In genomic region chr15:88943896-88944551, GRCm38 (mm10) we compare ENCODE assay signal across 18 mouse cellular contexts. TPM values are rescaled to one million over a fixed set of nuclear protein-coding genes. Genes with fewer than 3 reads are reported as not detected.
DNase-seq lines count a peak whose midpoint lies in the region; ATAC-seq and TF ChIP-seq lines count a peak whose summit lies in the region.
"Had no signal": no experiment of that assay in that cellular context is flagged by ENCODE, and none has a peak within 500 bp of the region (broad histone marks: within the 10 kb centered on the region; RNA-seq: fewer than 3 reads in every experiment).

No protein-coding gene starts in this region.

- no peaks in the 10 kb centered on the region for H3K27me3 ChIP-seq in forebrain, postnatal 0 days (ENCODE audit: insufficient read depth, low read length)
- H3K27me3 ChIP-seq in forebrain, embryonic 16.5 days (replicated peaks; ENCODE audit: control insufficient read depth, insufficient read depth, low read length) = no peaks in the 10 kb centered on the region
- no peaks in the 10 kb centered on the region for H3K27me3 ChIP-seq in midbrain, postnatal 0 days (ENCODE audit: insufficient read depth, low read length)
- no peaks in the 10 kb centered on the region for H3K27me3 ChIP-seq in midbrain, embryonic 11.5 days (ENCODE audit: control insufficient read depth, insufficient read depth, low read length)
- H3K27me3 ChIP-seq in liver, embryonic 12.5 days (replicated peaks) = 0 out of 2 replicates have a peak, but pooled peaks cover 3% of the 10 kb centered on the region
- H3K27me3 ChIP-seq: kidney, embryonic 15.5 days; liver, embryonic 15.5 days had no signal

- no peaks in the 10 kb centered on the region for H3K36me3 ChIP-seq in forebrain, postnatal 0 days (ENCODE audit: insufficient read depth)
- no peaks in the 10 kb centered on the region for H3K36me3 ChIP-seq in forebrain, embryonic 16.5 days (ENCODE audit: control insufficient read depth, insufficient read depth)
- H3K36me3 ChIP-seq in midbrain, postnatal 0 days (ENCODE audit: insufficient read depth, low read length) = no peaks in the 10 kb centered on the region
- no peaks in the 10 kb centered on the region for H3K36me3 ChIP-seq in midbrain, embryonic 11.5 days (ENCODE audit: control insufficient read depth, insufficient read depth, low read length)
- H3K36me3 ChIP-seq in liver, embryonic 12.5 days = no peaks in the 10 kb centered on the region
- H3K36me3 ChIP-seq: forebrain, embryonic 10.5 days; kidney, embryonic 15.5 days; liver, embryonic 15.5 days had no signal

- H3K9ac ChIP-seq in forebrain, postnatal 0 days = no peak overlapping the region
- no peak overlapping the region for H3K9ac ChIP-seq in forebrain, embryonic 16.5 days (replicated peaks; ENCODE audit: low read depth, low read length)
- H3K9ac ChIP-seq in midbrain, postnatal 0 days (replicated peaks; ENCODE audit: low read length, poor library complexity, severe bottlenecking) = no peak overlapping the region
- H3K9ac ChIP-seq in midbrain, embryonic 11.5 days (ENCODE audit: low read length) = no peak overlapping the region
- no peak overlapping the region for H3K9ac ChIP-seq in liver, embryonic 12.5 days
- H3K9ac ChIP-seq: kidney, embryonic 15.5 days; liver, embryonic 15.5 days had no signal

- H3K4me1 ChIP-seq in forebrain, postnatal 0 days (ENCODE audit: insufficient read depth) = no peaks in the 10 kb centered on the region
- H3K4me1 ChIP-seq in forebrain, embryonic 16.5 days (replicated peaks; ENCODE audit: control insufficient read depth, insufficient read depth, low read length) = no peaks in the 10 kb centered on the region
- H3K4me1 ChIP-seq in midbrain, postnatal 0 days (ENCODE audit: insufficient read depth, low read length) = no peaks in the 10 kb centered on the region
- no peaks in the 10 kb centered on the region for H3K4me1 ChIP-seq in midbrain, embryonic 11.5 days (ENCODE audit: control insufficient read depth, insufficient read depth, low read length)
- no peaks in the 10 kb centered on the region for H3K4me1 ChIP-seq in liver, embryonic 12.5 days
- H3K4me1 ChIP-seq: forebrain, embryonic 10.5 days; kidney, embryonic 15.5 days; liver, embryonic 15.5 days had no signal

- H3K27ac ChIP-seq in forebrain, postnatal 0 days (ENCODE audit: low read depth, low read length) = no peak overlapping the region
- no peak overlapping the region for H3K27ac ChIP-seq in forebrain, embryonic 16.5 days (ENCODE audit: low read length)
- no peak overlapping the region for H3K27ac ChIP-seq in midbrain, postnatal 0 days (ENCODE audit: low read depth, low read length)
- H3K27ac ChIP-seq in midbrain, embryonic 11.5 days (ENCODE audit: low read depth, low read length) = no peak overlapping the region
- H3K27ac ChIP-seq in liver, embryonic 12.5 days = no peak overlapping the region
- H3K27ac ChIP-seq: forebrain, embryonic 10.5 days; kidney, embryonic 15.5 days; layer of hippocampus, adult 2 months; liver, embryonic 15.5 days; stomach, postnatal 0 days had no signal

- peak; percentile 43 for DNase-seq in forebrain, postnatal 0 days
- peak; percentile 3 for DNase-seq in midbrain, postnatal 0 days (ENCODE audit: low spot score)
- DNase-seq in midbrain, embryonic 11.5 days (ENCODE audit: low spot score, missing footprints) = no peak
- DNase-seq: cerebellum, adult 18-20 months; heart, postnatal 14 days had no signal

- no peak for ATAC-seq in forebrain, postnatal 0 days
- ATAC-seq in forebrain, embryonic 16.5 days = no peak
- no peak for ATAC-seq in midbrain, postnatal 0 days (ENCODE audit: low FRiP score)
- no peak for ATAC-seq in midbrain, embryonic 11.5 days (ENCODE audit: low FRiP score)
- 0 out of 2 replicates have a peak, but pooled peaks have one; percentile 25 for ATAC-seq in common myeloid progenitor, adult 5-6 weeks (replicated peaks; ENCODE audit: low read depth, poor library complexity, severe bottlenecking)
- ATAC-seq in megakaryocyte progenitor cell, adult 5-6 weeks (replicated peaks; ENCODE audit: poor library complexity) = peak; percentile 46; the same call in 1 of the 2 replicates
- no peak for ATAC-seq in megakaryocyte, adult 5-6 weeks (ENCODE audit: poor library complexity, severe bottlenecking)
- ATAC-seq in liver, embryonic 12.5 days = no peak

- 59% methylated on average over 5 of the region's 5 CpGs for WGBS in forebrain, postnatal 0 days
- WGBS in forebrain, embryonic 16.5 days = 68% methylated on average over 5 of the region's 5 CpGs
- 77% methylated on average over 5 of the region's 5 CpGs for WGBS in midbrain, postnatal 0 days
- WGBS in midbrain, embryonic 11.5 days = 91% methylated on average over 5 of the region's 5 CpGs
- 65% methylated on average over 5 of the region's 5 CpGs for WGBS in liver, embryonic 12.5 days (ENCODE audit: insufficient replicate concordance)

- H3K4me2 ChIP-seq in forebrain, postnatal 0 days (ENCODE audit: low read depth) = no peak overlapping the region
- H3K4me2 ChIP-seq in forebrain, embryonic 16.5 days (ENCODE audit: low read length) = no peak overlapping the region
- H3K4me2 ChIP-seq in midbrain, postnatal 0 days (ENCODE audit: low read depth, low read length, poor library complexity, severe bottlenecking) = no peak overlapping the region
- no peak overlapping the region for H3K4me2 ChIP-seq in midbrain, embryonic 11.5 days
- no peak overlapping the region for H3K4me2 ChIP-seq in liver, embryonic 12.5 days
- H3K4me2 ChIP-seq: kidney, embryonic 15.5 days; liver, embryonic 15.5 days had no signal

- no peak overlapping the region for H3K4me3 ChIP-seq in forebrain, postnatal 0 days (ENCODE audit: low read depth, low read length)
- no peak overlapping the region for H3K4me3 ChIP-seq in forebrain, embryonic 16.5 days (replicated peaks; ENCODE audit: low read length)
- no peak overlapping the region for H3K4me3 ChIP-seq in midbrain, postnatal 0 days (ENCODE audit: low read depth, low read length)
- H3K4me3 ChIP-seq in midbrain, embryonic 11.5 days (ENCODE audit: low read depth, low read length) = no peak overlapping the region
- no peak overlapping the region for H3K4me3 ChIP-seq in liver, embryonic 12.5 days
- H3K4me3 ChIP-seq: forebrain, embryonic 10.5 days; kidney, embryonic 15.5 days; layer of hippocampus, adult 2 months; liver, embryonic 15.5 days had no signal

- no peaks in the 10 kb centered on the region for H3K9me3 ChIP-seq in forebrain, postnatal 0 days (ENCODE audit: low read length)
- H3K9me3 ChIP-seq in forebrain, embryonic 16.5 days (ENCODE audit: control insufficient read depth, low read length) = no peaks in the 10 kb centered on the region
- H3K9me3 ChIP-seq in midbrain, postnatal 0 days (ENCODE audit: low read length) = no peaks in the 10 kb centered on the region
- H3K9me3 ChIP-seq in midbrain, embryonic 11.5 days (ENCODE audit: control insufficient read depth, low read length) = no peaks in the 10 kb centered on the region
- H3K9me3 ChIP-seq in liver, embryonic 12.5 days (replicated peaks) = no peaks in the 10 kb centered on the region
- H3K9me3 ChIP-seq: forebrain, embryonic 10.5 days; kidney, embryonic 15.5 days; liver, embryonic 15.5 days had no signal

- TF ChIP-seq CTCF in forebrain, postnatal 0 days (IDR thresholded peaks at IDR 0.05; ENCODE audit: low read depth) = no peak
- TF ChIP-seq CTCF in midbrain, postnatal 0 days (IDR thresholded peaks at IDR 0.05) = no peak

RNA-seq across cellular contexts. Expression of gene Ttll8, which starts 10.2 kb away (rescaled TPM):
- 0.15 and 0.52 TPM in 2 replicates for total RNA-seq in forebrain, postnatal 0 days (2014; rRNA removed)
- 0.05 and 0.29 TPM in 2 replicates for polyA plus RNA-seq in forebrain, postnatal 0 days (2015; fragmentation: Nextera tagmentation; extraction: Ambion mirVana)
- 0.07 and 0.08 TPM in 2 replicates for polyA plus RNA-seq in forebrain, embryonic 16.5 days (2015; fragmentation: Nextera tagmentation; extraction: Ambion mirVana)
- 3.3 TPM in 1 of 2 replicates, not detected in the other for total RNA-seq in midbrain, postnatal 0 days (2014; rRNA removed)
- 0.26 and 0.35 TPM in 2 replicates for polyA plus RNA-seq in midbrain, postnatal 0 days (2015; fragmentation: Nextera tagmentation; extraction: Ambion mirVana)
- polyA plus RNA-seq in midbrain, embryonic 11.5 days (2014; fragmentation: Nextera tagmentation; extraction: Ambion mirVana) = not detected in 2 replicates
- total RNA-seq in common myeloid progenitor, adult 5-6 weeks (2017) = not detected in 2 replicates
- total RNA-seq in megakaryocyte progenitor cell, adult 5-6 weeks (2015) = not detected in 2 replicates
- not detected in 2 replicates for total RNA-seq in megakaryocyte progenitor cell, adult 5-6 weeks (2017)
- total RNA-seq in megakaryocyte, adult 5-6 weeks (2015) = not detected in 2 replicates
- total RNA-seq in megakaryocyte, adult 5-6 weeks (2017) = not detected in 2 replicates
- not detected in 2 replicates for polyA plus RNA-seq in liver, embryonic 12.5 days (2016; fragmentation: Nextera tagmentation; extraction: Ambion mirVana)
- total RNA-seq: heart, adult 18-20 months; heart, postnatal 14 days; MEL had no signal
- polyA plus RNA-seq: forebrain, embryonic 10.5 days; kidney, embryonic 15.5 days; liver, embryonic 15.5 days; stomach, postnatal 0 days; urinary bladder, adult 2 months had no signal

RNA-seq across cellular contexts. Expression of gene Mlc1, which starts 34.8 kb away (rescaled TPM):
- total RNA-seq in forebrain, postnatal 0 days (2014; rRNA removed) = 70.6 and 86.6 TPM in 2 replicates
- polyA plus RNA-seq in forebrain, postnatal 0 days (2015; fragmentation: Nextera tagmentation; extraction: Ambion mirVana) = 59.4 and 69.7 TPM in 2 replicates
- 33.5 and 36.4 TPM in 2 replicates for polyA plus RNA-seq in forebrain, embryonic 16.5 days (2015; fragmentation: Nextera tagmentation; extraction: Ambion mirVana)
- total RNA-seq in midbrain, postnatal 0 days (2014; rRNA removed) = 46.6 and 60.0 TPM in 2 replicates
- polyA plus RNA-seq in midbrain, postnatal 0 days (2015; fragmentation: Nextera tagmentation; extraction: Ambion mirVana) = 46.7 and 46.8 TPM in 2 replicates
- polyA plus RNA-seq in midbrain, embryonic 11.5 days (2014; fragmentation: Nextera tagmentation; extraction: Ambion mirVana) = 2.6 and 3.7 TPM in 2 replicates
- total RNA-seq in common myeloid progenitor, adult 5-6 weeks (2017) = not detected in 2 replicates
- total RNA-seq in megakaryocyte progenitor cell, adult 5-6 weeks (2015) = not detected in 2 replicates
- not detected in 2 replicates for total RNA-seq in megakaryocyte progenitor cell, adult 5-6 weeks (2017)
- total RNA-seq in megakaryocyte, adult 5-6 weeks (2015) = not detected in 2 replicates
- not detected in 2 replicates for total RNA-seq in megakaryocyte, adult 5-6 weeks (2017)
- not detected in 2 replicates for polyA plus RNA-seq in liver, embryonic 12.5 days (2016; fragmentation: Nextera tagmentation; extraction: Ambion mirVana)
- total RNA-seq: heart, adult 18-20 months; heart, postnatal 14 days; MEL had no signal
- polyA plus RNA-seq: kidney, embryonic 15.5 days; liver, embryonic 15.5 days; stomach, postnatal 0 days had no signal

RNA-seq across cellular contexts. Expression of gene Mov10l1, which starts 38.7 kb away (rescaled TPM):
- 0.05 TPM in 1 of 2 replicates, not detected in the other for total RNA-seq in forebrain, postnatal 0 days (2014; rRNA removed)
- 0.16 TPM in 1 of 2 replicates, not detected in the other for polyA plus RNA-seq in forebrain, postnatal 0 days (2015; fragmentation: Nextera tagmentation; extraction: Ambion mirVana)
- polyA plus RNA-seq in forebrain, embryonic 16.5 days (2015; fragmentation: Nextera tagmentation; extraction: Ambion mirVana) = not detected in 2 replicates
- 0.22 TPM in 1 of 2 replicates, not detected in the other for total RNA-seq in midbrain, postnatal 0 days (2014; rRNA removed)
- not detected in 2 replicates for polyA plus RNA-seq in midbrain, postnatal 0 days (2015; fragmentation: Nextera tagmentation; extraction: Ambion mirVana)
- polyA plus RNA-seq in midbrain, embryonic 11.5 days (2014; fragmentation: Nextera tagmentation; extraction: Ambion mirVana) = not detected in 2 replicates
- not detected in 2 replicates for total RNA-seq in common myeloid progenitor, adult 5-6 weeks (2017)
- total RNA-seq in megakaryocyte progenitor cell, adult 5-6 weeks (2015) = not detected in 2 replicates
- total RNA-seq in megakaryocyte progenitor cell, adult 5-6 weeks (2017) = not detected in 2 replicates
- not detected in 2 replicates for total RNA-seq in megakaryocyte, adult 5-6 weeks (2015)
- not detected in 2 replicates for total RNA-seq in megakaryocyte, adult 5-6 weeks (2017)
- polyA plus RNA-seq in liver, embryonic 12.5 days (2016; fragmentation: Nextera tagmentation; extraction: Ambion mirVana) = not detected in 2 replicates
- total RNA-seq: layer of hippocampus, adult 2 months; MEL had no signal
- polyA plus RNA-seq: forebrain, embryonic 10.5 days; liver, embryonic 15.5 days; stomach, postnatal 0 days had no signal

Comparison
In these comparisons a context has a peak if more than half of its experiments do, and no peak if none do; other contexts are left out.
1. ATAC-seq: peak in common myeloid progenitor, adult 5-6 weeks (single experiment) and megakaryocyte progenitor cell, adult 5-6 weeks (single experiment); none in forebrain, postnatal 0 days (single experiment), forebrain, embryonic 16.5 days (single experiment), midbrain, postnatal 0 days (single experiment), midbrain, embryonic 11.5 days (single experiment), megakaryocyte, adult 5-6 weeks (single experiment) and liver, embryonic 12.5 days (single experiment).
2. RNA of gene Mlc1, which starts 34.8 kb away (total RNA-seq): 70.6 to 86.6 TPM in forebrain, postnatal 0 days and 46.6 to 60.0 TPM in midbrain, postnatal 0 days; not detected in common myeloid progenitor, adult 5-6 weeks, not detected in megakaryocyte progenitor cell, adult 5-6 weeks and not detected in megakaryocyte, adult 5-6 weeks; every median in the first group is over 10 times any median in the second.